Mouse (Mus musculus) kidney, adult 2 months (tissue): Measurements from ENCODE around the gene Olfr1028. TPM values are rescaled to one million over a fixed set of nuclear protein-coding genes. Genes with fewer than 3 reads are reported as not detected.

Source experiments
- DNase-seq: peaks from one replicate; pipeline ENCODE4 v3.0.0; 2021
- H3K27ac ChIP-seq: fragments of 200-500 bp; 2 replicates; pipeline ENCODE4 v1.5.1; 2012; ENCODE audit warnings: low read depth, low read length, control low read depth, inconsistent platforms; ENCODE audit not compliant: insufficient read depth
- H3K27me3 ChIP-seq: fragments of 200-500 bp; replicated peaks from 2 replicates; pipeline ENCODE4 v1.6.1; 2012; ENCODE audit warnings: mild to moderate bottlenecking, moderate library complexity, low read length, inconsistent platforms; ENCODE audit not compliant: control insufficient read depth, insufficient read depth
- H3K36me3 ChIP-seq: fragments of 200-500 bp; 2 replicates; pipeline ENCODE4 v1.6.1; 2012; ENCODE audit warnings: mild to moderate bottlenecking, moderate library complexity, low read length, inconsistent platforms; ENCODE audit not compliant: control insufficient read depth, insufficient read depth
- H3K4me1 ChIP-seq: fragments of 200-500 bp; 2 replicates; pipeline ENCODE4 v1.6.1; 2011; ENCODE audit warnings: low read length; ENCODE audit not compliant: control insufficient read depth, insufficient read depth
- H3K4me3 ChIP-seq: fragments of 200-500 bp; 2 replicates; pipeline ENCODE4 v1.5.1; 2011; ENCODE audit warnings: mild to moderate bottlenecking, low read depth, low read length, control low read depth; ENCODE audit not compliant: insufficient read depth
- CTCF ChIP-seq: fragments of 200-500 bp; conservative IDR thresholded peaks from 2 replicates; pipeline ENCODE4 v1.5.1; 2011; ENCODE audit warnings: low read depth, mild to moderate bottlenecking, control low read depth, low read length, moderate library complexity, mixed read lengths; ENCODE audit not compliant: insufficient read depth, insufficient read length
- POLR2A ChIP-seq: fragments of 200-500 bp; IDR thresholded peaks from one replicate; pipeline ENCODE4 v1.6.1; 2011; ENCODE audit warnings: low read depth, low read length, control low read depth
- WGBS: fragments of 180-500 bp; shearing (Covaris S2); methylation state at CpG from one replicate; pipeline ENCODE4 v1.1.7; 2018; 5-methylcytosine and 5-hydroxymethylcytosine counted together
- polyA plus RNA-seq: library from polyadenylated mRNA; depleted of rRNA; stranded (reverse); fragments of >200 nt; gene quantifications from 2 replicates; pipeline ENCODE4 v1.2.3, GENCODE M21; 2012; rRNA removed

The Olfr1028 gene
- not detected in 2 replicates for polyA plus RNA-seq

DNA sequence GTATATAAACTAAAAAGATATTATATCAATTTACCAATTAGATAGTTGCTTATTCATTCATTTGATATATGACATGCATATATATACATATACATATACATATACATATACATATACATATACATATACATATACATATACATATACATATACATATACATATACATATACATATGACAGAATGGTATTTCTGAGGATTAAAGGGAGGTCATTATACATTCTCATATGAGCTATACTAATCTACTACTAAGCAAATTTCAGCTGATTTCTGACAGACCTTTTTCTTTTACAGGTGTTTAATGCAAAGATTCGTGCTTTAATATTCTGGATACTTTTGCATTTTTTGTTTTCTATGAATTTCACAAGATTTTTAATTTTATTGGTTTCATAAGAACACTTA, at the start of gene Olfr1028:
Gene Olfr1028 (plus strand): TSS at position 301 of the 400 bp plus-strand sequence.
- Histone ChIP-seq H3K4me1 (no peaks in the 10 kb centered on the region), H3K27me3 (no peaks in the 10 kb centered on the region), H3K4me3 (no peak within 1 kb of the TSS), H3K27ac (no peak within 1 kb of the TSS), H3K36me3 (no peaks in the 10 kb centered on the region)
- 71% methylated on average over 1 of the region's 1 CpGs for WGBS
- no peak for DNase-seq
- no peak for TF ChIP-seq CTCF
- TF ChIP-seq POLR2A: no peak

DNA sequence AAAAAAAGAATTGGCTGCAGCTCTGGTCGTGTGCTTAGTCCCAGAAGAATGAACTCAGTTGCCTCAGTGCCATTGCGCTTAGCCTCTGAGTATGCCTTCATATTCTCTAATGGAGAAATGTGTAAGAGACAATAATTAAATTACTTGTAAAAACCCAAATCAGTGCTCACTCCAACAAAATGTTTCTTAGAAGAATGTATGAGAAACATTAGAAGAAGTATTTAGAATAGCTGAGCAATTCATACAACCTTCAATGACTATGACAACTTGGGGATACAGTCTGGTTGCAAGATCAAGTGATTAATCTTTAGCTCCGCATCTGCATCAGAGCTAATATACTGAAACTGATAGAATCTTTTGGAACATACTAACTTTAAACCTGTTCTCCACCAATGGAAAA, 45.3 kb upstream of the Olfr1028 start, which contains the start of gene Olfr1024:
Gene Olfr1024 (minus strand): TSS at position 101 of the 400 bp plus-strand sequence.
- Histone ChIP-seq H3K4me1 (no peaks in the 10 kb centered on the region), H3K4me3 (no peak within 1 kb of the TSS), H3K27me3 (no peaks in the 10 kb centered on the region), H3K27ac (no peak within 1 kb of the TSS), H3K36me3 (no peaks in the 10 kb centered on the region)
- no peak for TF ChIP-seq POLR2A
- no peak for TF ChIP-seq CTCF
- no peak for DNase-seq
- WGBS: 84% methylated on average over 3 of the region's 3 CpGs

DNA sequence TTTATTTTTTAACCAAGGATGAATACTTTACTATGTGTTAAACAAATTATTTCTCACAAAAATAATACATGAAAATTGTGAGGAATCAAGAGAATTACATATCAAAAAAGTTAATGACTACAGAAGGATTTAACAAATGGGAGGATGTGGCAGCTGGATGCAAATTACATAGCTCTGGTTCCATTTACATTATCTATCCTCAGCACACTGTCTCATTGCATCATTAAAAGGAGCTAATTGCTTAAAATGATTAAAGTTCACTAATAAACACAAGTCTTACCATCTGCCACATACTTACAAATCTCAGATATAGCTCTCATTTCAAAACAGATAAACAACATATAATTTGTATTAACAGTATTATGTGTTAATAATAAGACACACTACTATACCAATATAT, 37.0 kb upstream of the Olfr1028 start:
- Histone ChIP-seq H3K36me3 (no peaks in the 10 kb centered on the region), H3K4me3 (no peak overlapping the region), H3K27ac (no peak overlapping the region), H3K27me3 (no peaks in the 10 kb centered on the region), H3K4me1 (no peaks in the 10 kb centered on the region)
- DNase-seq: no peak
- TF ChIP-seq POLR2A (no peak), CTCF (no peak)

DNA sequence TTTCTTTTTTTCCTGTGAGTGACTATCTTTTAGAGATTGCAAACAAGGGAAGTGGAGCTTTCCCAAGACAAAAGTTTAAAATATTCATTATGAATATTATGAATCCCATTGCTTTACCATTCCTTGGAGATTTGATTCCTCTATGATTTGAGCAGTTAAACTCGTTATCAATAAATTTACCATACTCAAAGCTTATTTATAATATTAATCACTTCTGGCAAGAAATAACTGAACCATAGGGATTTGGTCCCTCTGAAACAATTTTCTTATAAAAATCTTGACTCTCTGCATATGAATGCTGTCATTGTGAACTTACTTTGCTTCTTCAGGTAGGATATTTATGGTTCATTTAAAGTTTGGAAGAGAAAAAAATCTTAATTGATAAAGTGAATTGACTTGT, 35.3 kb upstream of the Olfr1028 start, which contains the start of gene Olfr1025-ps1:
Gene Olfr1025-ps1 (plus strand): TSS at position 301 of the 400 bp plus-strand sequence.
- WGBS: 26% methylated on average over 1 of the region's 1 CpGs
- no peak for DNase-seq
- TF ChIP-seq POLR2A (no peak), CTCF (no peak)
- Histone ChIP-seq H3K4me3 (no peak within 1 kb of the TSS), H3K36me3 (no peaks in the 10 kb centered on the region), H3K4me1 (no peaks in the 10 kb centered on the region), H3K27me3 (no peaks in the 10 kb centered on the region), H3K27ac (no peak within 1 kb of the TSS)

DNA sequence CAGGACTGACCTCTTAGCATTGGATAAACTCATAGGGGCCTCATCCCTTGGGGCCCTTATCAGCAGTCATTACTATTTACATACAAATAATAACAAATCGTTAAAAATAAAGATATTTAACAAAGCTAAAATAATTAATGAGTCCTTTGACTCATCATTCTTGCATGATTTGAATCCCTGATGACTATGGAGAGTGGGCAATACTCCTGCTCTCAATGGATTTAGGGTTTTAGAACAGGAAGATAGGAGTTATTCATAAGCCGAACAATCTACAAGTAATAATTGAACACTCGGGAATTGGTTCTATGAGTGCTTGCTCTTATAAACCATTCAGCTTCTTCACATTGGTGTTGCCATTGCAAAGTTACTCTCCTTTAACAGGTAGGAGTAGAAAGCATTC, 29.0 kb upstream of the Olfr1028 start, which contains the start of gene Olfr1026:
Gene Olfr1026 (plus strand): TSS at position 301 of the 400 bp plus-strand sequence.
- Histone ChIP-seq H3K4me3 (no peak within 1 kb of the TSS), H3K27me3 (no peaks in the 10 kb centered on the region), H3K36me3 (no peaks in the 10 kb centered on the region), H3K4me1 (no peaks in the 10 kb centered on the region), H3K27ac (no peak within 1 kb of the TSS)
- no peak for TF ChIP-seq CTCF
- TF ChIP-seq POLR2A: no peak
- WGBS: 88% methylated on average over 3 of the region's 3 CpGs
- no peak for DNase-seq

DNA sequence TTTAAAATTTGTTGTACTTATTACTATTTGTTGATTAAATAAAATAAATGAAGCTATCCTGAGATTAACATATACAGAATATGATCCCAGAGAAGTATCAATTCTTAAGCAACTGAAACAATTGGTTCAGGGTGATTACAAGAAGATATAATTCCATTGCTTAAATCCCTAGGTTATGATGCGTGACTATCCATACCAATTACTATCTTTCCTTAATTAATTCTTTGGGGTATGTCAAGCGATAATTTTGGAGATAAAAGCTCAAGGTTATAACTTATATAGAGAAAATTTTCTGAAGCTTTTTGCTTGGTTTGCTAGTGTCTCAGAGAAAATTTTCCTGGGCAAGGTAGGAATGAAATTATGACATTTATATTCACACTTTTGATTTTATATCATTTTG, 23.4 kb downstream of the Olfr1028 start, which contains the start of gene Olfr1029:
Gene Olfr1029 (plus strand): TSS at position 301 of the 400 bp plus-strand sequence.
- 88% methylated on average over 2 of the region's 2 CpGs for WGBS
- TF ChIP-seq CTCF (no peak), POLR2A (no peak)

DNA sequence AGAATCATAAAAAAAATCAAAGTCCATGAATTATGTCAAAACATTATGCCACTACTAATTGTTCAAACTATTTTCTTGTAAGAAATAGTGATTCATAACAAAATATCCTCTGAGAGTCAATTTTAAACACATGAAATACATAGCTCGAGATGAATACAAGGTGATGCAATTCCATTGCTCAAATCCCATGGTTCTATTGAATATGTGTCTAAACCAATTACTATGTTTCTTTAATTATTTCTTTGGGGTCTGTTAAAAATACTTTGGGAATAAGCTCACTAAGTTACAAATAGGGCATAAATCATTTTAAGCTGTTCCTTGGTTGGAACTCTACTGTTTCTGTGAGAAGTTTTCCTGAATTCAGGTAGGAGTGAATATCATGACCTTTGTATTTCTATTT, 28.7 kb downstream of the Olfr1028 start, which contains the start of gene Olfr1030:
Gene Olfr1030 (plus strand): TSS at position 301 of the 400 bp plus-strand sequence.
- H3K27ac ChIP-seq: no peak within 1 kb of the TSS
- H3K4me3 ChIP-seq: no peak within 1 kb of the TSS
- H3K4me1 ChIP-seq: no peaks in the 10 kb centered on the region
- no peaks in the 10 kb centered on the region for H3K36me3 ChIP-seq
- DNase-seq: no peak
- TF ChIP-seq CTCF: no peak
- no peak for TF ChIP-seq POLR2A
- H3K27me3 ChIP-seq: no peaks in the 10 kb centered on the region
- 71% methylated on average over 1 of the region's 1 CpGs for WGBS

More for the DNA sequence above, 23.4 kb downstream of the Olfr1028 start, which contains the start of gene Olfr1029:
- H3K4me1 ChIP-seq: no peaks in the 10 kb centered on the region
- no peak within 1 kb of the TSS for H3K4me3 ChIP-seq
- H3K27ac ChIP-seq: no peak within 1 kb of the TSS
- DNase-seq: no peak
- H3K36me3 ChIP-seq: no peaks in the 10 kb centered on the region
- no peaks in the 10 kb centered on the region for H3K27me3 ChIP-seq

DNA sequence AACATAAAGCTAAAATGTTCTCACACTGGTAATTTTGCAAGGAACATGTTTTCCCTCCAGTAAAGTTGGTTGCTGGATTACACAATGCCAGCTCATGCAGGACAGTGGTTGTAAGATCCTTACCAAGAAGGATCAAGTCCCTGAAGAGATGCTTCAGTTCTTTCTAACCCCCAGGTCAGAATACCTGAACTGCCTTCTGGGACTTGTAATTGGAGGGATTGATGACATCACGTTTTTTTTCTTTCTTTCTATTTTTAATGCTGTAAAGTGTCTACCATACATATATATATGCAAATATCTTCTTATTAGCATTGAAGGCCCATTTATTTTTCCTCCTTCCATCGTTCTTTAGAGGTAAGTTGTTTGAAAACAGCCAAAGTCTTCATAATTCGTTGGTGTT, 39.8 kb downstream of the Olfr1028 start, which contains the start of gene Olfr1031:
Gene Olfr1031 (plus strand): TSS at position 301 of the 400 bp plus-strand sequence.
- Histone ChIP-seq H3K27me3 (no peaks in the 10 kb centered on the region), H3K4me3 (no peak within 1 kb of the TSS), H3K4me1 (no peaks in the 10 kb centered on the region), H3K36me3 (no peaks in the 10 kb centered on the region), H3K27ac (no peak within 1 kb of the TSS)
- no peak for DNase-seq
- TF ChIP-seq POLR2A (no peak), CTCF (no peak)
- WGBS: 49% methylated on average over 3 of the region's 3 CpGs

Other genes with a start within 250 kb of the Olfr1028 start
- not detected in 2 replicates for gene Olfr1009, start 235.0 kb upstream of the Olfr1028 start, polyA plus RNA-seq
- gene Olfr1012, start 187.7 kb upstream of the Olfr1028 start, polyA plus RNA-seq: not detected in 2 replicates
- gene Olfr1013, start 183.3 kb upstream of the Olfr1028 start, polyA plus RNA-seq: not detected in 2 replicates
- gene Olfr1014, start 177.7 kb upstream of the Olfr1028 start, polyA plus RNA-seq: not detected in 2 replicates
- gene Olfr1015, start 168.4 kb upstream of the Olfr1028 start, polyA plus RNA-seq: not detected in 2 replicates
- gene Olfr1016, start 147.9 kb upstream of the Olfr1028 start, polyA plus RNA-seq: not detected in 2 replicates
- not detected in 2 replicates for gene Olfr1018, start 132.0 kb upstream of the Olfr1028 start, polyA plus RNA-seq
- not detected in 2 replicates for gene Olfr1019, start 105.0 kb upstream of the Olfr1028 start, polyA plus RNA-seq
- gene Olfr1020, start 103.4 kb upstream of the Olfr1028 start, polyA plus RNA-seq: not detected in 2 replicates
- gene Olfr1022, start 81.8 kb upstream of the Olfr1028 start, polyA plus RNA-seq: not detected in 2 replicates
- not detected in 2 replicates for gene Olfr1023, start 64.8 kb upstream of the Olfr1028 start, polyA plus RNA-seq
- not detected in 2 replicates for gene Olfr1024, start 45.4 kb upstream of the Olfr1028 start, polyA plus RNA-seq
- not detected in 2 replicates for gene Olfr1025-ps1, start 35.2 kb upstream of the Olfr1028 start, polyA plus RNA-seq
- gene Olfr1026, start 28.9 kb upstream of the Olfr1028 start, polyA plus RNA-seq: not detected in 2 replicates
- gene Olfr1029, start 23.5 kb downstream of the Olfr1028 start, polyA plus RNA-seq: 0.13 TPM in 1 of 2 replicates, not detected in the other
- gene Olfr1030, start 28.8 kb downstream of the Olfr1028 start, polyA plus RNA-seq: not detected in 2 replicates
- not detected in 2 replicates for gene Olfr1031, start 39.9 kb downstream of the Olfr1028 start, polyA plus RNA-seq
- not detected in 2 replicates for gene Olfr1032, start 55.1 kb downstream of the Olfr1028 start, polyA plus RNA-seq
- gene Olfr1033, start 70.2 kb downstream of the Olfr1028 start, polyA plus RNA-seq: 0.42 and 0.59 TPM in 2 replicates
- gene Olfr1034, start 95.4 kb downstream of the Olfr1028 start, polyA plus RNA-seq: 0.08 and 0.13 TPM in 2 replicates
- gene Olfr1036, start 123.6 kb downstream of the Olfr1028 start, polyA plus RNA-seq: not detected in 2 replicates
- gene Olfr1037, start 136.9 kb downstream of the Olfr1028 start, polyA plus RNA-seq: not detected in 2 replicates
- gene Olfr1039, start 185.5 kb downstream of the Olfr1028 start, polyA plus RNA-seq: not detected in 2 replicates
- gene Olfr1040, start 196.3 kb downstream of the Olfr1028 start, polyA plus RNA-seq: not detected in 2 replicates
- not detected in 2 replicates for gene Olfr1042, start 211.4 kb downstream of the Olfr1028 start, polyA plus RNA-seq
- not detected in 2 replicates for gene Olfr1043, start 217.1 kb downstream of the Olfr1028 start, polyA plus RNA-seq
- gene Olfr1044, start 227.4 kb downstream of the Olfr1028 start, polyA plus RNA-seq: not detected in 2 replicates
- not detected in 2 replicates for gene Olfr52, start 235.2 kb downstream of the Olfr1028 start, polyA plus RNA-seq